Mouse (Mus musculus) heart, postnatal 14 days (tissue): ENCODE results near the gene St7. TPM values are rescaled to one million over a fixed set of nuclear protein-coding genes. Genes with fewer than 3 reads are reported as not detected.
A peak's percentile ranks its signal among the peaks of the same experiment; 100 is the strongest.
"Not testable (repeated sequence)": the region's sequence is repeated elsewhere in the genome, so short reads cannot be mapped to it uniquely, and the experiment has no call there.

Source experiments
- DNase-seq, 2 experiments: peaks; one replicate each; pipeline ENCODE4 v3.0.0; 2021 to 2022
- intact Hi-C: fragments of 180-260 bp; cut with DNase I; formaldehyde crosslinking; loops from one replicate; pipeline ENCODE4 v1.15.1; 2025
- total RNA-seq, 2 experiments: library from RNA; stranded (reverse); gene quantifications; 2 replicates each; pipeline ENCODE4 v1.2.3; 2021

Gene St7
- total RNA-seq, 2 experiments from 2014 or later: 19.0 to 19.3 TPM

GRCm38 (mm10) chr6:17704038-17704437 lies 11.3 kb downstream of the St7 start:
- intact Hi-C loops, DNase-seq: not testable (repeated sequence)

- intact Hi-C loops: no loop called here
Measured at GRCm38 (mm10) chr6:17705973-17706372, 13.2 kb downstream of the St7 start.

GRCm38 (mm10) chr6:17718978-17719377 lies 26.2 kb downstream of the St7 start:
- intact Hi-C loops: no loop called here
- DNase-seq: no peak

More at GRCm38 (mm10) chr6:17705973-17706372, 13.2 kb downstream of the St7 start:
- DNase-seq: no peak

DNA sequence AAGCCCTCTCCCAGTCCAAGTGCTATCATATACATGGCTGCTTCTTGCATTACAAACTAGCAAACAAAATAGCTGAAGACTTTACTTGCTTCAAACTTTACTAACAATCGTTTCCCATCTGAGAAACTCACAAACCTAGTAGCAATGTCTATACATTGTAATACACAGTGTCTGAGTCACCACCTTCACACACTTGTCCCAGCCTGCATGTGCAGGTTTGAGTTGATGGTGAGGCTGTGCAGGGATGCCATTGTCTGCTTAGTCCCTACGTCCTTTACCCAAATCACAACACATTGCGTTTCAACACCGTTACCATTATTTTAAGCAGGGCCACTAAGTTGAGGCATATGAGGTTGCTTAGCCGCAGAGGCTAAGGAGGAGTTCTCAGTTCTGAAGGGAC lies 26.7 kb downstream of the St7 start:
- no peak for DNase-seq
- intact Hi-C loops: no loop called here

DNA sequence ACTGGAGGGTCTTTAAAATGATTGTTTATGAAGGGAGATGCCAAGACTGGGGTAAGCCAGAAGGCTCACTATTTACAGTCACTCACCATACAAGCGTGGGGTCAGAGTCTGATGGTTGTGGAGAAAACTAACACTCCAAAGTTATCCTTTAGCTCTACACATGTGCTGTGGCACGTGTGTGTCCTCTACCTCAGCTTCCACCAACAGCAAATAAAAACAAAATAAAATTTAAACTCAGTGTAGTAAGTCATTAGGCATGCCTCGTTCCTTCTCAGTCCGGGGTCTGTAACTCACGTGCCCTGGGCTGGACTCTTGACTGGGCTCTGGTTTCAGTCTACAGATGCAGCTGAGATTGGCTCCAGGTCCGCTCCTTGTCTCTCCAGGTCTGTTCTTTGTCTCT lies 27.3 kb downstream of the St7 start:
- DNase-seq: no peak
- intact Hi-C loops: loop anchor here (5.0 kb wide), 1 partner anchor 43 kb away; no protein-coding TSS in a partner anchor

DNA sequence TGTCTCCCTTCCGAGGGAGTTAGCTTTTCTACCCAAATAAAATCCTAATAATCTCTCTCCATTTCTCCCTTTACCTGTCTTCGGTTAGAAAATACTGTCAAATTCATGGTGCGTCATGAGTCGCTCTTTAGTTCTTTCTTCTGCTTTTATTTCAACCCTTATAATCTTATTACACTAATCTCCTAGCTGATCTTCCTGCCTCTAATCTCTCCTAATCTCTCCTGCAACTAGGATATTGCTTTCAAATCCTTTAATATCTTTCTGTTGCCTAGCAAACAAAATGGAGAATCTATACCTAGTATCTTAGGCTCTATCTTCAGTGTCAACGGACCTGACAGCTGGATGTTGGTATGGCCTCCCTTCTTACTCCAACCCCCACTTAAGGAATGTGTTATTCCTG lies 29.0 kb downstream of the St7 start:
- intact Hi-C loops: loop anchor here (5.0 kb wide), 1 partner anchor 44 kb away; no protein-coding TSS in a partner anchor
- DNase-seq: no peak

DNA sequence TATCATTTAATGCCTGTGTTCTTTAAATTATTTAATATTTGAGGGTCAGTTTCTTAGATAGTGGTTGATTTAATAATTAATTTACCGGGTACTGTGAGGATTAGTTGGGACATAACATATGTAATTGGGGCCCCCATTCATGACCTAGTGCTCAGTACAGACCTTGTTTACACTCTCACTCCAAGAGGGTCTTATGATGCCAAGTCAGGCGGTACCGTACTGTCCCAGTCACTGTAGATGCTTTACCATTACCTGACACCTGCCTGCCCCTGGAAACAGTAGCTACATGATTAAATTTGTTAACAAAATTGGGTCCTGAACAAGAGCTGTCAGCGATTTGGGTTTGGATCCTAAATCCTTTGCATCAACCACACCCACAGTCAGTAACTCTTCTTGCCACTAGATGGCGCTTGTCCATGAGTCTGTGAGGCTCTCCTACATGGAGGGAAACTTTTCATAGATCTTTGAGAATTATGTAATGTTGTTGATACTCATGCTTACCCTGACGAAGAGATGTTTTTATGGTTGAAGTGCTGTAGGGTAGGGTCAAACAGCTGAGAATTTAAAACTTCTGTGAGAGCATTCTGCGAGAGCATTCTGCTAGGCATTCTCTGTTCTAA lies 33.2 kb downstream of the St7 start:
- intact Hi-C loops: loop anchor here (1.0 to 5.0 kb wide), 2 partner anchors 86 to 108 kb away; no protein-coding TSS in a partner anchor
- peak; percentile 60 to 73 for DNase-seq

GRCm38 (mm10) chr6:17727241-17727640 lies 34.5 kb downstream of the St7 start:
- intact Hi-C loops: loop anchor here (5.0 kb wide), 1 partner anchor 85 kb away; no protein-coding TSS in a partner anchor
- no peak for DNase-seq

DNA sequence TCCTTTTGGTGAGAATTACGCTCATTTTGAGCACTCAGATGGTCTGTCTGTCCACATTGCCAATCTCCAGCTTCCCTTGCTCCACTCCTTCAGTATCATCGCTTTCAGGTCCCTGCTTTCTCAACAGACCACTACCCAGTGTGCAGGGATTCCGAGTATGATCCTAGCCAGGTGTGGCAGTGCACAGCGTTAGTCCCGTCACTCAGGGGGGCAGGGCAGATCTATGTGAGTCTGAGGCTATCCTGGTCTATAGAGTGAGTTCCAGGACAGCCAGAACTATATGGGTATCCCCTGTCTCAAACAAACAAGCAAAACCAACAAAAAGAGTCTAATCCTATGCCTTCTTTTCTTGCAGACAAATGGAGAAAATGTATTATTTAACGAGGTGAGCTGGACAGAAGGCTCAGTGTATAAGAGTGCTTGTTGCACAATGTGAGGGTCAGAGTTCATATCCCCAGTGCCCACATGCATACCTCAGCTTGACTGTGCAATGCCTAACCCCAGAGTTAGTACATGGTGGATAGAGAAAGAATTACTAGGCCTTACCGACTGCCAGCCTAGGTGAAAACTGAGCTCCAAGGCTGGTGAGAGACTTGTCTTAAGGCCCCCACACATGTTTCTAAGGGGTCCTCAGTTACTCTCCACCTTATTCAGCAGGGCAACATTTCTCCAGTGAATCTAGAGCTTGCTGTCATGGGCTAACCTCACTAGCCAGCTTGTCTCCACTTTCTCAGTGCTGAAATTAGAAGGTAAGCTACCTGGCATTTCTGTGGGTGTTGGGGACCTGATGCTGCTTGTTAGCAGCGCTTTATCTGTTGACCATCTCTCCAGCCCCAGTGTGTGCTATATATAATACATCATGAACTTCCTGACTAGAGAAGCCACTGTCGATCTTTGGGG lies 35.4 kb downstream of the St7 start:
- DNase-seq: no peak
- intact Hi-C loops: loop anchor here (5.0 kb wide), 1 partner anchor 84 kb away; no protein-coding TSS in a partner anchor

DNA sequence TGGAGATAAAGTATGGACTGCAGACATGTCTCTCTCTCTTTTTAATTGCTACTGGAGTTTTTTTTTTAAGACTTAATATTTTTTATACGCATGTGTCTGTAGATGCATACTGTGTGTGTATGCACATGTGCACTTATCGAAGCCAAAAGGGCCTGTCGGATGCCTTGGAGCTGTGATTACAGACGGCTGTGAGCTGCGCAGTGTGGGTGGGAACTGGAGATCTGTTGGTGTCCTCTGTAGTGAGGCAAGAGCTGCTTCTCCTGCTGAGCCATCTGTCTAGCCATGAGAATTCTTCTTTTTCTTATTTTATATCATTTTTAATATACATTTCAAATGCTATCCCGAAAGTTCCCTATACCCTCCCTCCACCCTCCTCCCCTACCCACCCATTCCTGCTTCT lies 37.4 kb downstream of the St7 start:
- intact Hi-C loops: no loop called here
- no peak for DNase-seq

GRCm38 (mm10) chr6:17731694-17732093 lies 39.0 kb downstream of the St7 start:
- intact Hi-C loops: no loop called here
- DNase-seq: no peak

- intact Hi-C loops: no loop called here
- DNase-seq: no peak
Measured at GRCm38 (mm10) chr6:17733951-17734411, 41.2 kb downstream of the St7 start.

DNA sequence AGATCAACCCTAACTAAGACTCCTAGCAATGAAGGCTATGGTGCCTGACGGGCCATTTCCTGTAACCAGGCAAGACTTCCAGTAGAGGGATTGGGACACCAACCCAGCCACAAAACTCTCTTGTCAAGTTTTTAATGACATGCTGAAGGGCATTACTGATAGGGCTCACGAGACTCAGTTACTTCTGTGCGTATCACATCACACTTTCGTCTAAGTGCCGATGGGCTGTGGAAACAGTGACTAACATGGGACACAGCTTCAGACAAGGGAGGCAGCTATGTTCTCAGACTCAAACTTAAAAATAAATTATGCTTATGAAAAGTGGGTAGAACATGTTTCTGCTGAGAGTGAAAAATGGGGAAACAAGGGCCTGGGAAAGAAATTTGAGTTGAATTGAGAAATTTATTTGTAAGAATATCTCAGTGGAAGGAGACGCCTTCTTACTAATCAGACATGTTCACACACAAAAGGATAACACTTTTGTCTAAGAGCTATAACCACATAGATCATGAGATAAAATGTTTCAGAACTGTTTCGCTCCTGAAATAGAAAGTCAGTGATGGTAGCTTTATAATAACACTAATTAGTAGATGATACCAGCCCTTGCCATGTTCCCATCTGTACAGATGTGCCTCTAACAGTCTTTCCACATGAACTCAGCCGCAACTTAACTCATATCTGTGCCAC lies 44.7 kb downstream of the St7 start:
- intact Hi-C loops: no loop called here
- DNase-seq: no peak

DNA sequence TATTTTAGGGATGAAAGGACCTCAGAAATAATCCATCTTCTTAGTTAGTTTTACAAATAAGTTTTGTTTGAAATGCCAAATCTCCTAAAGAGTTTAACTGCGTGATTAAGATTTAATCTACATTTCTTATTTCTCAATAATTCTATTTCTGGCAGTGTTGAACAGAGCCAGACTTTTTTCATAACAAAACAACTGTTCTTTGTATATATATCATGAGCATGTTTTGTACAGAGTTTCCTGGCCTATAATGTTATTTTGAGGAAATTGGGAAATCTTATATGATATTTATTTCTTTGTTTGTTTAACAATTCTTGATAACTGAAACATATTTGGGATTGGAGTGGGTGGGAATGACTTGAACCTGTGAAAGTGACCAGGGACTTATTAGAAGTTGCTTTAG lies 47.4 kb downstream of the St7 start:
- intact Hi-C loops: no loop called here
- DNase-seq: no peak

GRCm38 (mm10) chr6:17741639-17742038 lies 48.9 kb downstream of the St7 start:
- intact Hi-C loops: no loop called here
- DNase-seq: no peak

GRCm38 (mm10) chr6:17742209-17742608 lies 49.5 kb downstream of the St7 start:
- intact Hi-C loops: no loop called here
- DNase-seq: no peak

DNA sequence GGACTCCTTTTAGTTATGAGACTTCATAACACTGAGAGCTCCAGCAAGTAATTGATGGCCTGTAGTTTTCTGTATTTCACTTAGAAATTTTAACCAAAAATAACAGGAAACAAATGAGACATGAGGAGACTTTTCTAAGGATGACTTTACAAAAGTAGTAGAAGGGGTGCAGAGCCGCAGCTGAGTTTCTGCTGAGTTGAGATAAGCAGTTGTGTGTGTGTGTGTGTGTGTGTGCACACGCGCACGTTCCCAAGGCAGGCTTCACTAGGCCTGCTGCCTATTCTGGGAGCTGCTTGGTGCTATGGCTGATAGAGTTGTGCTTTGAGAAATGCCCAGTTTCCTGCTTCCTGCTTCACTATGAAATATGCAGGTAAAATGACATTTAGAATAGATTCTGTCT lies 50.6 kb downstream of the St7 start:
- DNase-seq: no peak
- intact Hi-C loops: no loop called here

DNA sequence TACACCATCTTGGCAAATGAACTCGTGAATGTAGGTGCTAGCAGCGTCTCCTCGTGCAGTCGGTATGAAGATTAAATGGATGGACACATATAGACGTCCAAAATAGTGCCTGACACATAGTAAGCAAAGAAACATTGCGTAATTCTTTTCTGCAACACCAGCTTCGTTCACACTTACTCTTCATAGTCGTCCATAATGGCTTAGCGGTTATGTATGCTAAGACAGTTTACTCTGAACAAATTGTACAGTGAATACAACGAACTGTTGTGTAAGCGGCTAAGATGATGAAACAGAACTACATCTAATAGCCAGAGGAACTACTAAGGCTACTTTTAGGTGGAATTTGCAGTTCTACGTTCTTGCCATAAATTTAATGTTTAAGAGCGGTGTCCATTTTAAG lies 55.0 kb downstream of the St7 start:
- intact Hi-C loops: no loop called here
- no peak for DNase-seq

GRCm38 (mm10) chr6:17748866-17749582 lies 56.3 kb downstream of the St7 start:
- intact Hi-C loops: no loop called here
- peak; percentile 49 to 69 for DNase-seq

- no peak for DNase-seq
- intact Hi-C loops: no loop called here
Measured at GRCm38 (mm10) chr6:17749596-17749995, 56.9 kb downstream of the St7 start.
